Mouse (Mus musculus) CH12F3 (cell line): ENCODE results near the gene Ephb2.

Experiments
- in situ Hi-C: fragments of 300-500 bp; cut with MboI; formaldehyde crosslinking; loops from 2 replicates; pipeline ENCODE4 v1.14.3; 2020; ENCODE audit warnings: low sequenced_read_pairs

Gene Ephb2

DNA sequence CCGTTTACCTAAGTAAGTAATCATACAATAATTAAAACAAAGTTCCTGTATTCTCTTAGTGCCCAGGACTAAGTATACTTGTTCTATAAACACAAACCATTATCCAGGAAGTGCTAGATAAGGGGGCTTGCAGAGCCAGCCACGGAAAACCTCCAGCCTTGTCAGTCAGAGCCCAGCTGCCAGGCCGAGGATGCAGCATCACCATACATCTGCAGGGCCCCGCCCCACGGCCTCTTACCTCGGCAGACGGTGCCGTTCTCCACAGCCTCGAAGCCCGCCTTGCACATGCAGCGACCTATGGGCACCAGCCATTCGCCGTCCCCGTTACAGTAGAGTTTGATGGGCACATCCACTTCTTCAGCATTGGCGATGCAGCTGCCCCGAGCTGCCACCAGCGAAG, 65.1 kb downstream of the Ephb2 start:
- in situ Hi-C loops = no loop called here

DNA sequence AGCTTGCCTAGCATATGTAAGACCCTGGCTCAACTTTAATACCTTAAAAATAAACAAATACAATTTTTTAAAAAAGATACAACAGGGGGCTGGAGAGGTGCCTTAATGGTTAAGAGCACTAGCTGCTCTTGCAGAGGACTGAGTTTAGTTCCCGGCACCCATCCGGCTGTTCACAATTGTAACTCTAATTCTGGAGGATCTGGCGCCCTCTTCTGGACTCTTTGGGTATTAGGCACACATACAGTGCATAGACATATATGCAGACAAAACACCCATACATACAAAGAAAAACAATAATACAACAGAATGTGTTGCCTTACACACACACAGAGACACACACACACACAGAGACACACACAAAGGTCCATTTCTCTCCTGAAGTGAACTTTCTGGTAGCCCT, 67.3 kb downstream of the Ephb2 start:
- in situ Hi-C loops = no loop called here

DNA sequence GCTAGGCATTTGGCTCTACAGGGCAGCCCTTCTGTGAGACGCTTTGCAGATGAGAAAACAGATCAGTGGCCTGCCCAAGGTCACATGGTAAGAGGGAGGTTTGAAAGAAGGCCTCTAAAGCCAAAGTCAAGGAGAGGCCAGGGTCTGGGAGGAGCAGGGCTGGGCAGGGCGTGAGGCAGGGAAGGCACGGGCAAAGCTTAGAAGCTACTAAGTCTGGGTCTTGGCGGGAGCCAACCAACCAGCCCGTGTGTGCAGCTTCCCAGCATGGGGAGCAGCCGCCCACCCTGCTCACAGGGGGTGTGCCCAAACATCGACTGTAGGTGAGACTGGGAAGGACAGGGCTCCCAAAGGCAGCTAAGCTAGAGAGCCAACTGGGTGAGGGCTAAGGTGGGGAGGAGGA, 70.7 kb downstream of the Ephb2 start:
- in situ Hi-C loops = no loop called here

DNA sequence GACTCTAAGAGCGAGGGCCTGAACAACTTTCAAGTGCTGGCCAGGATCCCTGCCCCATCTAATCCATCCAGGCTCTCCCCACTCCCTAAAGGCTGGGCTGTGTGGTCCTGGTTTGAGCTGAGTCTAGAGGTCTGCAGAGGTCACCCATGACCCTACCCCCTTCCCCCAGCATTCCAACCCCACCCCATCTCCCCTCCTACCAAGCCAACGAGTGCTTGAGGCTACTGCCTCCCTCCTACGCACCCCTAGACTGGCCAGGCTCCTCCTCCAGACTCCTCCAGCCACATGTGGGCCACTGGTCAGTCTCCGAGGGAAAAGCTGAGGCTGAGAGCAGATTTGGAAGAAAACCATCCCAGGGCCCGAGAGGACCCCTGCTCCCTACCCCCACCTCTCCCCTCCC, 72.4 kb downstream of the Ephb2 start:
- in situ Hi-C loops = no loop called here

DNA sequence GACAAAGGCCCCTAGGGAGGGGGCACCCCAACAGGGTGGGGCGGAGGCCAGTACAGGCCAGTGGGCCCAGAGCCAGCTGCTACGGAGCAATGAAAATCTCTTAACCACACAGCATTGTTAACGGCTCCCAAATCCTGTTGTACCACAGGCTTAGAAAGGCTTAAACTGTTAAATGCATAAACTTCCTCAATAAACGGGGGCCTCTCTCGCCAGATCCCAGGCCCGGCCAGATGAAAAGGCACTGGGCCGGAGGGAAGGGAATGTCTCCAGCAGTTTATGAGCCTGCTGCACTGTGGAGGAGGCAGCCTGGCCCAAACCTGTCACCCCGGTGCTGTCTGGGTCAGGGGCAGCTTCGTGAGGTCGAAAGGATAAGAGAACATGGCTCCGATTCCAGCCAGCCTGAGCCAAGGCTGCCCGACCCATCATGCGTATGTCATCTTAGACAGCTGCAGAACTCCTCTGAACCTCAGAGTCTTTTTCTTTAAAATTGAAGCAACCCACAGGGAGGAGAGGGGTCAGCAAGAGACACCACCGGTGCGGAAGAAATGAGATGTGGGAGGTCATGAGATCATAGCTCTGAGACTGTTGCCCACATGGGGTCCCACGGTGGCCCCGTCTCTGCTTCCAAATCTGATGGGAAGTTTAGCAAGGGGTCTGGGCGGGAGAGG, 73.9 kb downstream of the Ephb2 start:
- in situ Hi-C loops = no loop called here

DNA sequence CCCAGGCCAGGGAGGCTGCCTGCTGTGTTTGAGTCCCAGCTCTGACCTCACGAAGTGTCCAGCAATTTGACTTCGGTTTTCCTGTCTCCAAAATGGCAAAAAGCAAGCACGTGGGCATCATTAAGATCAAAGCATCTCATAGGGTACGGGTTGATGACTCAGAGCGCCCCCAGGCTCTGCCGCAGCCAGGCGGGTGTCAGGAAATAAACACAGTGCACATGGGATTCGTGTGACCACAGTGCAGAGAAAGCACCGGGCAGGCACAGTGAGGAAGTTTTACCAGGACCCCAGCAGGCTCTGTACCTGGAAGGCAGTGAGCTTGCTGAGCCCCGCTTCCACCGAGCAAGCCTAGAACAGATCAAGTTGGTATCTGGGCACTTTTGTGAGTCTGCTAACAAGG, 74.9 kb downstream of the Ephb2 start:
- in situ Hi-C loops = no loop called here

DNA sequence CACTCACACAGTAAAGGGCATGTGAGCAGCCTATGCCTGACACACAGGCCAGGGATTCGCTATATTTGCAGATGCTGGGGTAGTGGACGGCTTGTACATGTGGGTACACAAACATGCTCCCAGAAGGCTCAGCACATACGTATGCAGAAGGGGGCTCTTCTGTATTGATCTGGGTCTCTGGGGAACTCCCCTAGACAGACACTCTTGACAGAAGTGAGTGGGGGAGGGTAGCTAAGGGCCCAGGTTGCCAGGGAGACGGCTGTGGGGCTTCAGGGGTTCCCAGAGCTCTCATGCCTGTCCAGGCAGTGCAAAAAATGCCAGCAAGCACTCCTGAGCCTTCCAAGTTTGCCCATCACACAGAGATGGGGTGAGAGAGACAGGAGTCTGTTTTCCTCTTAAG, 78.7 kb downstream of the Ephb2 start:
- in situ Hi-C loops = no loop called here

DNA sequence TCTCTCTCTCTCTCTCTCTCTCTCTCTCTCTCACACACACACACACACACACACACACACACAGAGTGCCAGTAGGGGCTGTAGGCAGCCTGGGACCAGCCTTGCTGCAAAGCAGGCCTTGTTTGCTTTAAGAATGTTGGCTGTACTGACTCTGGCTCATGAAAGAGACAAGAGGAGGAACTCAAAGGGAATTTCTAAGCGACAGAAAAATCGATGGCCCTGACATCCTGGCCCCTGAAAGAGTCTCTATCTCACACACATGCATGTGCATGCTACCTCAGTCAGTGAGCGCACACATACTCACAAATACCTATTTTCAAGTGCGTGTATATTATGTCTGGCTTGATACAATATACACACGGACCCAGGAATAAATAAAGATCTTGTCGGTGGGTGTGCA, 79.3 kb downstream of the Ephb2 start:
- in situ Hi-C loops = no loop called here

DNA sequence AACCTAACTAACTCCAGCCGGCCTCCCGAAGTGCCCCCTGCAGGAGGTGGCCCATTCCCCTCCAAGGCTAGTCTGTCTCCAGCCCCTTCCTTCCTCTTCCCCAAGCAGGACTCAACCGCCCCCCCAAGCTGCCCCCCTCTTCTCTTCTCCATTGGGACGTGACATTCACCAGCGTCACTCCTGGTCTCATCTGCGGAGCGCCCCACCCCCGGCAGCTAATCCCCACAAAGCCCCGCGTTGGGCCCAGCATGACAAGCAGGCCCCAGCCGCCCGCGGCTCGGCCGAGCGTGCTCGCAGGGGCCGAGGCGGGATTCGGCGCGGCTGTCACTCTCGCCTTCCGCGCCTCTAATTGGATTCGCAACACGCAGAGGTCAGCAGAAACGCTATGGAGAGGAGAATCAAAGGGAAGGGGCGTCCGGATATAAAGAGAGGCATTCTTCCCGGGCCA, 80.4 kb downstream of the Ephb2 start:
- in situ Hi-C loops = no loop called here

DNA sequence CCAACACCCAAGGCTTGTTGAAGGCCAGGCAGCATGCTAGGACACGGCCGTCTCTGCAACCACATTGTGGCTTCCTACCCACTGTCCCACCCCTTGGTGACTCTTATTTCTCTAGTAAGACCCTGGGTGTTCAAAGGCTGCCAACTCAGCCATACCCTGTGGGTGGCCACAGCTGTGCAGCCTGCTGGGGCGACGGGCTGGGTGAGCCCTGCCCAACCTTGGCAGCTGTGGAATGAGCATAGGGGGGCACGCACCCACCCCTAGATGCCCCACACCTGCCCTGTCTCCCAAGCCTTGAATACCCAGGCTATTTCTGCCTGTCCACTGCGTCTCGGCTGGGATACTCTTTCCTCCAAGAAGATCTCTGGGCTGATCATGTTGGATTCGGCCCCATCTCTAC, 81.5 kb downstream of the Ephb2 start:
- in situ Hi-C loops = no loop called here

DNA sequence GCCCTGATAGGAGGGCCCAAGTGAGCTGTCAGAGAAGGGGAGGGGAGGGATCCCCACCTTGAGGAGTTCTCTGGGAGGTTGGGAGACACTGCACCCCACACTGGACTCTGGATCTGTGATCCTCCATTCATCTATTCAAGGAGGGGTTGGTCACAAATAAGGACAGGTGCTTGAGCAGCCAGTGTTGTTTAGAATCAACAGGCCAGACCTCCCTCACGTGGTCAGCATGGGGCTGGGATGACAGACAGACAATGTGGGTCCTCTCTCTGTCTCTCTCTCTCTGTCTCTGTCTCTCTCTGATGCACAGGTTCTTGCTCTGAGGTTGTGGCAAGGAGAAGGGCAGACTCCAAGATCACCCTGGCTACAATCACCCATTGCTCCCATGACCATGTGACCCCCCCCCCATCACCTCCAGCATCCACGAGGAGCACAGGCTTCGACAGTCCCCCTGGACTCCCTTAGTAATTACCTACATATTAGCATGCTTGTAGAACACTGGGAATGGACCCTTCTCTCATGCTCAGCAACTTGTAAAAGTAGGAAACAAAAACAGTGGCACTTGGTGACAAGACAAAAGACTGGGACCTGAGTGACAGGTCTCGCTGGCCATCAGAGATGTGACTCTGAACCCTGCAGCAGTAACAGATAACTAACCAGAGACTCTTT, 84.3 kb downstream of the Ephb2 start:
- in situ Hi-C loops = no loop called here

DNA sequence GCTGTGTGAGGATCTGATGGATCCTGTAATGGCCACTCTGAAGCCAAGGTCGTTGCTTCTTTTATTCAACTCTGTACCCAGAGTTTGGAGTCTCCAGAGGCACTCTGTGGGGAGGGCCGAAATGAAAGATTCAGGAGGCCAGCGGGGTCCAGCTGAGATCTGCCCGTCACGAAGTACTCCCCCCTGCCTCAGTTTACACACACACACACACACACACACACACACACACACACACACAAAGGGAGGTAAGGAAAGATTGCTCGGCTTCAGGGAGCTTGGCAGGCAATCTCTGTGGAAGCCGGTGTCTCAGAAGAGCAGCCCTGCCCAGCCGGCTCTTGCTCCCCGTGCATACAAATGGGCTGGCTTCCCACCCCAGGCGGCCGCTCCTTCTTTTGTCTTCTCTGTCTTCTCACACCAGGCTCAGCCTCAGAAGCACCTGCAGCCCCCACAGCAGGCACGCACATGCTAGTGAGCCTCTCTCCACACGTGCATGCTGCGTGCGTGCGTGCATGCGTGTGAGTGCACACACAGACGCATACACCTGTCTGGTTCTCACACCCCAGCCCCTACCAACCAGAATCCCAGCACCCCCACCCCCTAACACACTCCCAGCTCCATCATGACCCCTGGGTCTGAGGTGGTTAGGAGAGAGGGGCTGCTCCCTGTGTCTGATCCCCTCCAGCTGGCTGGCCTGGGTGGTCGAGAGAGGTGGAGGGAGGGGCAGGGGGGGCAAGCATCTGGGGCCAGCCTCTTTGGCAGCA, 85.0 kb downstream of the Ephb2 start:
- in situ Hi-C loops = no loop called here

DNA sequence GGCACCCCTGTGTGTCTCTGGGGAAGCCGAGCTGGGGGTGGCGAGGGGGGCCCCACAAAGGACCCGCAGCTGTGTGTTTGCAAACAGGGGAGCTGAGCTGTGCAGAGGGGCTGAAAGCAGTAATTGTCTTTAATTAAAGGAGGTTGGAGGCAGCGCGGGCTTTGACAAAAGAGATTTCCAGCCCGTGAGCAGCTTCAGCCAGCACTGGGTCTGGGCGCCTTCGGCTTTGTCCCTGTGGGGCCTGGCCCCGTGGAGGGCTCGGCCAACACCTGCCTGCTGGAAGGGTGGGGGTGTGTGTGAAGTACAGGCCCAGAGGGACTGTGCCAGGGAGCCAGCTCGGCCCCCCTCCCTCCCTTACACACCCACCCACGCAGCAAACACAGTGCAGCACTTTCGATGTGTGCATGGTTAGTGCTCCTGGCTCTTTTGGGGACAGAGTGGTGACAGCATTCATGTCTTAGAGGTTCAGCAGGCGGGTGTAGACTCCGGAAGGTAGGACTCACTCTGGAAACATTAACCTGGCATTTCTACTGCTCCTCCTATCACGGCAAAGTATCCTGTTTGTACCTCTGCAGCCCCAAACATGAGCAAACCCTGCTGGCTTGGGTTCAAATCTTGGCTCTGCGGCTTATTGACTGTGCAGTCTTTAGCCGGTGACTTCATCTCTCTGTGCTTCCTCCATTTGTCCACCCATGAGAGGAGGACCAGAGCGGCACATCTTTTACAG, 85.8 kb downstream of the Ephb2 start:
- in situ Hi-C loops = no loop called here

DNA sequence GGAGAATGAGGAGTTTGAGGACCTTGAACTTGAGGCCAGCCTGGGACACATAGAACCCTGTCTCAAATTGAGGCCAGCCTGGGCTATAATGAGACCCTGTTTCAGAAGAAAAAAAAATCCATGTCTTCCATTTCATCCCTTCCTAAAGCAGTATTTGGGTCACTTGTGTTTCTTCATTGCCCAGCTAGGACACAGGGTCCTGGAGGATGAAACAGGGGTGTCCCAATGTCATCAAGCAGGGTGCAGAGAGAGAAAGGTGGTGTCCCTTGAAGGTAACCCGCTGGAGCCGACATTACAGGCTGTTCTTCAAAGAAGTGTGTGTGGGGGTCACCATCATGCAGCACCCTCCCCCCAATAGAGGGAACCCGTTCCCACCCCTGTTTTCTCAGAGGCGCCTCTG, 86.4 kb downstream of the Ephb2 start:
- in situ Hi-C loops = no loop called here

DNA sequence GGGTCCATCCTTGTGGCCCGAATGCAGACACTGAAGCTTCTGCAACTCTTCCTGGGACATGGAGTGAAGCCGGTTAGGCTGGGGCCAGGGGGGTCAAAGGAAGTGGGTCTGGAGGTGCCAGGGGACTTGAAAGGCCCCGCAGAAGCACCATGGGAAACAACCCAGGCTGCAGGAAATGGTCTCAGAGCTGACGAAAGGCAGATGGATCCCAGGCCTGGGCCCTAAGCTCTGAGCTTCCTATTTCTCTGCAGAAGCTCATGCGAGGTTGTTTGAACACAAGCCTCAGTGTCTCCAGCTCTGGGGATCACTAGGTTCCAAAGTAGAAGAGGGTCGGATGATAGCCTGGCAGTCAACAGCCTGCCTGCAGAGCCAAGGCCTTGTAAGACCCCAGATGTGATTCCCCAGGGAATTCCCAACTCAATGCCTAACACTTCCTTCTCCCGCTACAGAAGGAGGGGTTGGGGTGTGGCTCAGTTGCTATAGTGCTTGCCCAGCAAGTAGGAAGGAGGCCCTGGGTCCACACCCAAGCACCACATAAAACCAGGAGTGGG, 86.9 kb downstream of the Ephb2 start:
- in situ Hi-C loops = no loop called here

DNA sequence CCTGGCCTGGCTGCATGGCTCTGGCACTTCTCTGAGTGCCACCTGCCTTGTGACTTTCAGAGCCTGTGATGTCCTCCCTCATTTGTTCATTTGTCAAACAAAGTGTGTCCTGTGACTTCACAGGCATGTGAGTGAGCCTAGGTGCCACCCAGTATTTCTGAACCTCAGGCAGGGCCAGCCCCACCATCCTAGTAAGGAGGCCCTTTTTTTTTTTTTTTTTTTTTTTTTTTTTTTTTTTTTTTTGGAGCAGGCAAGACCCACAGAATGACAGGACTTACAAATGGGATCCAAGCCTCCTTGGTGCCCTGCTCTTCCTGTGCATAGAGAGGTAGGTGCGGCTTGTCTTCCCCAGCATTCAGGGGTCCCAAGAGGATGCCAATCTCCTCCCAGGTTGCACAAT, 89.3 kb downstream of the Ephb2 start:
- in situ Hi-C loops = no loop called here

DNA sequence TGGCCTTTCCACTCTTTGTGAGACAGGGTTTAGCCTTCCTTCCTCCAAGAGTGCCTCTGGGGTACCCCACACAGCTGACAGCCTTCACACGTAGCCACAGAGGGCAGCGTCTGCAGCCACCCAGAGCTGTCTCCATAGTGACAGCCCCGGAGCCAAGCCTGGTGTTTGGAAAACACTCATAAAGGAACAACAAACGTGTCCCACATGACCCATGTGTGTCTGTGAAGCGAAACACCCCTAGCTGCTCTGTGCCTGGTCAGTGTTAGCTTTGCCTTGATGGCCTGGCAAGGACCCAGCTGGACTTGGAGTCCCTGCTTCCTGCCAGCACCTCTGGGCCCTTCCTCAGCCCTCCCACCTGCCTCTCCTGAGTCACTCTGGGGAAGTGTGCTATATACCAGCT, 93.1 kb downstream of the Ephb2 start:
- in situ Hi-C loops = no loop called here

DNA sequence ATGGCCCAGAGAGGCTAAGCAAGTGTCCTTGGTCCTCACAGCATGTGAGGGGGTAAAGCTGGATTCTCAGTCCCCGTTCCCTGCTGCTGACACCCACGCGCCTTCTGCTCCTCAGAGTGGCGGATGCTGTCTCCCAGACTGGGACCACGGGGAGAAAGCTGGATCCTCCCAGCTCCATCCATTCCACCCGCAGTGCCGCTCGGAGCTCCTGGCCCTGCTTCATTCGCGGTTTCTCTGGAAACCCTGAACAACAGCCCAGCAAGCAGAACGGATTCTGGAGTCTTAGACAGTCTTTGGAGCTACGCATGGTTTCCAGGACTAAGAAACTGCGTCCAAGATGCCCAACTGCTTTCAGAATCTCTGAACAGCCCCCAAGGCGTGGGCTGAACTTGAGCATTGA, 93.9 kb downstream of the Ephb2 start:
- in situ Hi-C loops = no loop called here

DNA sequence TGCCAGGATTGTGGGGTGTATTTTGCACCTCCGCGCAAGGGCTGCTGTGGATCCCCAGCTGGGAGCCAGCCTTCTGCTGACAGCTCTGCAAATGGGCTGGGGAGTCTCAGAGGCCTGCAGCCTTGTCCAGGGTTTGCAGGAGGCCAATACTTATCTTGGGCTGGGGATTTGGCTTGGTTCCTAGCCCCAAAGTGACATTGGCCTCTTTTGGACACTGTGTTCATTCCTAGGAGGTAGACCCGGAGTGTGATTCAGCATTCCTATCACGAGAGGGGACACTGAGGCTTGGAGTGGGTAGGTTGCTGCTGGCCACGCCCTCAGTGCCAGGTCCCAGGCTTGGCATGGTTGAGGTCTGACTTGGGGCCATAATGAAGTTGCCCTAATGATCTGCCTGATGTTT, 94.8 kb downstream of the Ephb2 start:
- in situ Hi-C loops = no loop called here

DNA sequence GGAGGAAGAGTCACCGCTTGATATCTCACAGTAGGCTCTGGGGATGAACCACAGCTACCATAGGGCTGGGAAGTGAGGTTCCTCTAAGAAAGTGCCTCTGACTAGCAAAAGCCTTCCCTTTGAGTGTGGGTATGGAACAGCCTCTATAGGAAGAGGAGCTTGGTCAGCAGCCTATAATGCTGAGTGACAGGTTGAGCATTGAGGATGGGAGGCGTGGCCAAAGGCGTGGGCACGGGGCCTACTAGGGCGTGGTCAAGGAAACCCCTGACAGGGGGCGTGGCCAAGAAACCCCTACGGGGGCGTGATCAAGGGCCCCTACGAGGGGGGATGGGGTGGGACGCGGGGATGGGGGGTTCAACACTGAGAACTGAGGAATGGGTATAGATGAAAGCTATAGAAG, 96.6 kb downstream of the Ephb2 start:
- in situ Hi-C loops = no loop called here

DNA sequence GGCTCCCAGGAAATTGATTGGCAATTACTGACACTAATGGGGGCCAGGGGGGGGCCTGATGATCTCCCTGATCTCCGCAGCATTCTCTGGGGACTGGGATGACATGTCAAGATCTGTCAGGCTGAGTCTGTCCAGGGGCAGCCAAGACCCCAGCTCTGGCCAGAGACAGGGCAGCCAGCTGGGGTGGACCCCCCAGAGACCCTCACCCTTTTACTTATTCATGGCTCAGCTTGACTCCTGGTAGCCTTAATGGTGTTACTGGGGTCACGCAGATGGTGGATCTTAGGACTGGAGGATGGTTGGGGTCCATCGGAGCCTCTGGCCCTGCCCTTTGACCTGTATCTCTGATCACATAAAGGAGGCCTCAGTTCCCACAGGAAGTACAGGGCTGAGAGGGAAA, 97.5 kb downstream of the Ephb2 start:
- in situ Hi-C loops = no loop called here
